Mouse (Mus musculus) cerebellum, postnatal 10 days (tissue): ENCODE results near the gene Mrpl48.

Source experiments
- DNase-seq, 2 experiments: peaks; one replicate each; pipeline ENCODE4 v3.0.0; 2021; ENCODE audit warnings: mixed read lengths in 2 of 2

Gene Mrpl48

DNA sequence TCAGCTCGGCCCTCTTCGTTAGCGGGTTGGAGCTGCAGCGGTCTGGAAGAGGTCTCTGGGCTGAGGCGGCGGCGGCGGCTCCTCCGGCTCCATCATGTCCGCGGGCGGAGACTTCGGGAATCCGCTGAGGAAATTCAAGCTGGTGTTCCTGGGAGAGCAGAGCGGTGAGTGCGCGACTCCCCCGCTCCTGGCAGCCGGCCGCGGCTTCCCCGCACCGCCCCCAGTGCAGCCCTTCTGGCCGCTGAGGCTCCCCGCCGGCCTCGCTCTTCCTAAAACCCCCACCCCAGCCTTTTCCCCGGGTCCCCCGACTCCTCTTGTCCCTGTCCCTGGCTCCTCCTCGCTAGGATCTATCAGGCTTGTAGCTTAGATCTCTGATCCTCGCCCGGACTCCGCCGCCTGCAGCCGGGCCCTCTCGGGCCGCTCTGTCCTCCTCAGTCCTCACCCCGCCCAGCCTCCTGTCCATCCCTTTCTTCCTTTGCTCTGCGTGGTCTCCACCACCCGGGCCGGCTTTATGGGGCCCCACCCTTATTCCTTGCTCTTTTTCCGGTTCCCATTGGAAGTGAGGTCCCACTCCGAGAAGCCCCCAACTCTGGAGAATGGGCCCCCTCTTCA, at the start of gene Mrpl48:
Gene Mrpl48 (minus strand): TSS at position 172 of the 612 bp plus-strand sequence.
- DNase-seq = peak; percentile 82 to 83

DNA sequence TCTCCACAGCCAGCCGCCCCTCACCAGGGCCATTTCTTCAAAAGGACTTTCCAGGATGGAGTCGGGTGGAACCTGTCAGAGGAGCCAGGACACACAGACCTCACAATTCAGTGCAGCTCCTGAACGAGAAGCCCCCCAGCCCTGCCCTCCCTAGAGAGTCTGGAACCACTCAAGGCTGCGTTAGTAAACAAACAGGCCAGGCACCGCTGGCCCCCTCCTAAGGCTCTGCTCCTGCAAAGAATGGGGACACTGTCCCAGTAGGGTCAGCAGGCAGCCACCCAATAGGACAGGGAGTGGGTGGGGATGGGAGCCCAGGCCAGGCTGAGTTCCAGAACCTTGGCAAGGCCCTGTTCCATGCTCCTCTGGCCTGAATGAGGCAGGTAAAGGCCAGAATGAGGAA, 48.6 kb upstream of the Mrpl48 start:
- DNase-seq = peak; percentile 31 to 55

DNA sequence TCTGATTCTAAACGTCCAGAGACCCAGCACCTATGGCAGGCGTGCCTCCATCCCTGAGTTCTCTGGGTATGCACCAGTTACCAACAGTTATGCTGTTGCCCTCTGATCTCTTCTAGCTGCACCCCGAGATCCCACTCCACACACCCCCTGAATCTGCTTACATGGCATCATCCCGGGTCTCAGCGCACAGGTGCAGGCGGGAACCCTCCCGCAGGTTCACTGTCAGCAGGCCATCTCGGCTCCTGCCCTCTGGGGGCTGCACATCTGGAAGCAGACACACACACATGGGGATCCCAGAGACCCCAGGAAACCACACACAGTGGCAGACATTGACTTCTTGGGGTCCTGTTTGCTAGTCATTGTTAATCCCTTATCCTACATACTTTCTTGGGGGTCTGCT, 46.3 kb upstream of the Mrpl48 start:
- no peak for DNase-seq

DNA sequence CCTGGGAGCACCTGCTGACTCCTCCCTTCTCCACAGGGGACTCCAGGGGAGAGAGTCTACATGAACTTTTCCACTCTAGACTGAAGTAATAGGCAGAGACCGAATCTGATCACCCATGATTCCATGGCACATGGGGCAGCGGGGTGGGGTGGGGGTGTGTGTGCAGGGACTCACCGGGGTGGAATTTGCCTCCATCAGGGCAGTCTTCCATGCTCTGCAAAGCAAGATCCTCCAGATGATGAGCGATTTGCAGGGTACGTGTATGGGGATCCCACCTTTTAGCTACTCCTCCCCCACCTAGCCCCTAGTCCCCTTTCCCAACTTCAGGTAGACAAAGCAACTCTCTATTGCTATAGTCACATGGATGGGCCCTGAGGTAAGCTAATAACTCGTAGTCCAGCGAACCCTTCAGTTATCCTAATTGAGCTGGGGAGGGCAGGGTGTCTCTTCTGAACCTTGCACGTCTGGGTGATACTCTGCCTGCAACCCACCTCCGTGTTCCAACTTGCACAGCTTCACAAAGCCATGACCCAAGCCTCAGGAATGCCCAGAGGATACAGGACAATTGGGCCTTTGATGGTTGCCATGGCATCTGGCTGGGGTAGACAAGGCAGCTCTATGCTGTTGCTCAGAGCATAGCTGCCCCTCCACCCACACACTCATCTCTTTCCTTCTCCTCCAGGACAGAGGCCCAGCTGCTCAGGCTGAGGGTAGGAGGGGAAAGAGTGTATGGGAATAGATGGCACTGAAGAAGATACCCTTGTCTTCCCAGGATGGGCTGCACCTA, 45.6 kb upstream of the Mrpl48 start:
- peak in 1 of 2 experiments; percentile 54 for DNase-seq

DNA sequence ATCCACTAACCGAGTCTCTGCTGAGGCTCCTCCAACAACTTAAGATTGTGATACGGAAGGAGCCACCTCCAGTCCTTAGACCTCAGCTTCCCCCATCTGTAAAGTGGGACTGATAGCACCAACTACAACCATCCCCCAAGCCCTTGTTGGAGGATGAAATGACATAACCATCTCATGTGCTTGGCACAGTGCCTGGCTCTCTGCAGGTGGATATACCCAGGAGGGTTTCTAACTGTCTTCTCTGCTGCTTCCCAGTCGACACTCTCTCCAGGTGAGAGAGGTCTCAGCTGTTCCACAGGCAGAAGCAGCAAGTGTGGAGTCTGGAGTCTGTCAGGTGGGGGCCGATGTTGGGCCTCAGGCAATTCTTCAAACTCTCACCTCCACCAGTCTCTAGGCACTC, 42.9 kb upstream of the Mrpl48 start:
- DNase-seq = no peak

DNA sequence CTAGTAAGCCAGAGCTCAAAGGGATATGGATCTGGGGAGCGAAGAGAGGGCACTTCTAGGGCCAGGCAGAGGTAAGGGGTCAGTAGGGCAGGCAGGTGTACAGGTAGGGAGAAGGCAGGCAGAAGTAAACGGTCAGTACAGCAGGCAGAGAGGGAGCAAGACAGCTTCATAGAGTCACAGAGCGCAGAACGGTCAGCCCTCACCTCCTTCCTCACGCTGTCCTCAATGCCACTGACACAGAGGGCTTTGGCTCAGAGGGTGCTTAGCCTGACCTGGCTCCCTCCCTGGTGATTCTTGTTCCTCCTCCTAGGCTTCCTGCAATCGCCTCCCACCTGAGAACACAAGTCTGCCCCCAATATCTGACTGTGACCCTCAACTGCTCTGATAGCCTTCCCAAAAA, 42.3 kb upstream of the Mrpl48 start:
- DNase-seq = no peak

DNA sequence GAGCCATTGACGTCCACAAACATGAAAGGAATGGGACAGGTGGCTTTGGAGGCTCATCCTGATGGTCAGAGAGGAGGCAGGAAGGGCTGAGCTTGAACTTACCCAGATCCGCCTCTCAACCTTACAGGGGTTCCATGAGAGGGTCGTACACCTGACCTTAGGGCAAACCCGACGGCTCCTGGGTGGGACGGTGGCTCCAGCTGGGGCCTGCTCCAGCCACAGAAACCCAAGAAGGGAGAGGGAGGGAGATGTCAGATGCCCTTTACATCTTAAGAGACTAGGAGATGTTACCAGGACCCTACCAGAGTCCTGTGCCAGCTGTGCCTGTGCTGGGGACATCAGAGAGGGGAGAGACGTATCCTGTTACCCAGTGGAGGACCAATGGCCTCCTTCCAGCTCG, 41.7 kb upstream of the Mrpl48 start:
- DNase-seq = no peak

DNA sequence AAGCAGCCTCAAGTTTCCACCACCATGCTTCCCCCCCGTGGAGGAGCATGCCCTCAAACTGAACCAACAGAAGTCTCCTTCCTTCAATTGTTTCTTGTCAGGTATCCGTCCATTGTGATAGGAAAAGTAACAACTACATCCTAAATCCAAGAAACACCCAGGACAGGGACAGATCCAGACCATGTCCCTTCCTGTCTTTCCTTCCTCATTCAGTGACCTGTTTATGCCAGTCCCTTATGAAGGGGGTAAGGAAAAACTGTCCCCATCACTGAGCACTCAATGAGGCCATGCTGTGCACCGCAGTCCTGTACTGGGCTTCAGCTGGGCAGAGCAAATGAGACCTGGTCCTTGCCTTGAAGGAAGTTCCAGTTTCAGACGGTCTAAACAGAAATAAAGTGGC, 41.0 kb upstream of the Mrpl48 start:
- no peak for DNase-seq

DNA sequence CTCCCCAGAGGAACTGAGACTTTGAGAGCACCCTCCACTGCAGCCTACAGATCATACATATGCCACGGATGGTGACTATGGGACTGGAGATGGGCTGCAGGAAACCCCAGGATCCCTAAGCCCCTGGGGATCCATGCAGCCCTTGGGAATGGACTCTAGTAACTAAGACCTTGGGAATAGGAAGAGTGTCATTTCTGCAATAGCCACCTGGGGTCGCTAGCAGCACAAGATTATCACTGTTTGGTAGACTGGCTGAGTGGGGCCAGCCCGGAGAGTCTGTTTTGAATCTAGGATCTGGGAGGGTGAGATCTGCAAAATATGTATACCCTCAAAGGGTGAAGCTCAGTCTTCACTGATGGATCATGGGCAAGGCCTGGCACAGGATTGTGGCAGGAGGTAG, 37.0 kb upstream of the Mrpl48 start:
- DNase-seq = peak; percentile 71 to 75

DNA sequence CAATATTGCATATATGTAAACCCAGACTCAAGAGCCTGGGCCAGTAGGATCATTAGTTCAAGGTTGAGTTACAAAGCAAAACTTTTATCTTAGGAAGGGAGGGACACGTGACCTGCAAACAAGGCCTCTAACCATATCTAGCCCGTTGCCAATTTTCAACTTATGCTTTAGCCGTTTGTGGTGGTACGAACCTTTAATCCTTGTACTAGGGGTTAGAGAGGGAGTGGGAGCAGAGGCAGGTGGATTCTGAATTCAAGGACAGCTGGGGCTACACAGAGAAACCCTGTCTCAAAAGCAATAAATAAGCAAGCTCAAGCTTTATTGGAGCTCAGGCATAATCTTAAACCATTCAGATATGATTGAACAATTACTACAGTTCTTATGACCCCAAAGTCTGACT, 34.3 kb upstream of the Mrpl48 start:
- no peak for DNase-seq

DNA sequence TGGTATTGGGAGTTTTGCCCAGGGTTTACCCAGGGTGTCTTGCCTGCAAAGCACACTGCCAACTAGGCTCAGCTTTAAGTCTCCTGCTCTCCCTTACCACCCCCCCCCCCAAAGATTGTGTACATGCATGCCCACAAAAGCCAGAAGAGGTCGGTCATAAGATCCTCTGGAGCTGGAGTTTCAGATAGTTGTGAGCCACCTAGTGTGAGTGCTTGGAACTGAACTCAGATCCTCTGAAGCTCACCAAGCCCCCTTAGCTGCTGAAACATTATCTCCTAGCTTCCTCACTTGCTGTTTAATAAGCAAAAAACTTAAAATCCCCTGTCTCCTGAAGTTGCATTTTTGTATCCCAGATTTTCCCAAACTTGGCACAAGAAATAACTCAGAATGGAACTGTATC, 29.6 kb upstream of the Mrpl48 start:
- peak; percentile 40 to 56 for DNase-seq

DNA sequence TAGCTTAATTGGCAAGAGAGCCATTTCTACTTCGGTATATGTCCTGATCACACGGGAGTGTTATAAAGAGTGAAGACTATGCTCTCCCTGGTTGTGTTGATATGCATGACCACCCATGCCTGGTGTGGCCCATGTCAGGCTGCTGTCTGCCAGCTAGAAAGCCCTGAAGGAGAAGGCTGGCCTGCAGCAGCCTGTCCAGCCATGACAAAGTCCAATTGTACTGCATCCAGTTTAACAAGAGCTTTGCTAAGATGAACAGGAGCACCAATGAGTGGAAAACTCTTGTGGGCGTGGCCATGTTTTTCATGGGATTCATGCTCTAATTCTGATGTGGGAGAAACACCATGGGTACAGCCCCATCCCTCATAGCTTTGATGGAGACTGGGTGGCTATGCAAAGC, 16.4 kb upstream of the Mrpl48 start:
- DNase-seq = peak in 1 of 2 experiments; percentile 15

DNA sequence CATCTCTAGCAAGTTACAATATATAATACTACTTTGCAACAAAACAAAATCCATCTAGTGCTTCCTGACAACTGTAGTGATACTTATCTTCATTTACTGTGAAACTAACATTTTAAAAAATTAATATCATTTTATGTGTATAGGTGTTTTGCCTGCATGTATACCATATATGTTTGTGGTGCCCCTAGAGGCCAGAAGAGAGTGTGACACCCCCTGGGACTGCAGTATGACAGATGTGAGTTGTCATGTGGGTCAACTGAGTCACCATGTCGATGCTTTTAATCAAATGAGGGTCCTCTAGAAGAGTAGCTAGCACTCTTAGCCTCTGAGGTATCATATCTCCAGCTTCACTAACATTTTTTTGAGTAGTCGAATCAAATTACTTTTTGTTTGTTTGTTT, 14.2 kb upstream of the Mrpl48 start:
- no peak for DNase-seq

DNA sequence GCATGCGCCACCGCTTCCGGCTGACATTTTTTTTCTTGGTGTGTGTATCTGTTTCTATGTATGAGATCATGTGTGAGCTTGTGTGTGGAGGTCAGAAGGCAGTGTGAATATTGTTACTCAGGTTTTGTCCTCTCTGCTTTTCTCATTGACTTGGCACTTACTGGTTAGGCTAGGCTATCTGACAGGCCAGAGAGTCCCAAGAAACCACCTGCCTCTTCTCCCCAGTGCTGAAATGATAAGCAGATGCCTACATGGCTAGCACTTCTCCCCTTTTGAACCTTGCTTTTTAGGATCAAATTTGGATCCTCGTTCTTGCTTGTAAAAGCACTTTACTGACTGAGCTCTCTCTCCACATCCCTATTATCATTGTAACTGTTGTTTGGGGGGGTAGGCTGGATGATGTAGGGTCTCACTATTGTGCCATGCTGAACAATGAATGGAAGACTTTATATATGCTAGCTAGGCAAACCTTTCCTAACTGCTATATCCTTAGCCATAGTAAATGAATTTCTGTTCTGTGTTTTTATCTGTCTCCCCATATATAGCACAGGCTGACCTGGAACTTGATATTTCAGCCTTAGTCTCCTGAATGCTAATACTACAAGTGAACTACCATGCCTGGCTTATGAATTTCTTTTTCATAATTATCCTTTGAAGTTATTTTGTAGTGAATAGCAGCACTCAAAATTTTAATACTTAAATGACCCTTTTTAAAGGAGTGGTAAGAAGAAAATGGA, 8.2 kb upstream of the Mrpl48 start:
- DNase-seq = no peak

DNA sequence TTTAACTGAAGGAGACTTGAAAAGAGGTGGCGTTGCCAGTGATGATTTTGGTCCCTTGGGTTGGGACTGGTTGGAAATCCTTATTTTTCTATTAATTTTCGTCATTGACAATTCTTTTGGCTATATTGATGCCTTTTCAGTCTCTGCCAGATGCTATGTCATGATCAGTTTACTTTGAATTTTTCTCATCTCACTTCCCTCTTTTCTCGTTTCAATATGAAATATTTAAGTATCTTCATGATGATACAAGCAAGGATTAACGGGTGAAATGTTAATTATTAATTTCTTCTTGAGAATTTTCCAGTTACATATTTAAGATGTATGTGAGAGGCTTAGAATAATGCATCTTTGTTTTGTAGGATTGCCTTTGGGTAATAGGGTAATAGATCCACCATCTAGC, 809 bp upstream of the Mrpl48 start:
- DNase-seq = no peak

DNA sequence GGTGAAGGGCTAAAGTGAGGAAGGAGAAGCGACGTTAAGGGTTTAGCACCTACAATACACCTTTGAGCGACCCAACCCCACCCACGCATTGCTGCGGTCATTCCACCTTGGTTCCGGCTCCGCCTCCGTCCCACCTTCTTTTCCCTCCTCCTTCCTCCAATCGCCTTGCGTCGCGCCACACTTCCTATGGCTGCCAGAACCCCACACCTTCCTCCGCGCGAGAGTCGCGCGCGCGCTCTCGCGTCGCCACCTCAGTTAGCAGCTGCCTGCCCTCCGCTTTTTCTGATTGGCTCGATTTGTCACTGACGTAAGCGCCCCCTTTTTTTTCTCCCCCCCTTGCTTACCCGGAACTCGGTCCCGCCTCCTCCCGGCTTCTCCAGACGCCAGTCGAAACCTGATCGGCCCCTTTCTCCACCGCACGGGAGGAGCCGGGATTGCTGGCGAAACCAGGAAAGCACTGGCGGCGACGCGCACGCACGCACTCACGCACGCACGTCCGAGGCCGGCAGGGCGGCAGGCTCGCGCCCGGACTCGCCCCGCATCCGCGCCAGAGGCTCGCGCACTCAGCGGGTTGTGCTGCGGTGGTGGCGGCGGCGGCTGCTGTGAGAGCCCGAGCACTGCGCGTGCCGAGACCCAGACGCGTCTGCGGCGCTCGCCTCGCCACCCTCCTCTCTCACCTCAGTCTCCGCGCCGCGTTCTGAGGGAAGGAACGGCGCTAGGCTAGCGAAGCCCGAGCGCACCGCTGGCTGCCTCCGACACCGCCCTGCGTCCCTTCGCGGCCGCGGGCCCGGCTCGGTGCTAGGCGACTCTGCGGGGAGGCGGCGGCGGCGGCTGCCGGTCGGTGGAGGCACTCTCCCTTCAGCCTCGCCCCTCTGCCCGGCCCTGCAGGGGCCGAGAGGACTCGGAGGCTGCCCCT, 629 bp downstream of the Mrpl48 start, which contains the start of gene Rab6a:
Gene Rab6a (plus strand): TSS at position 197 of the 916 bp plus-strand sequence.
- DNase-seq = peak; percentile 98 to 99

DNA sequence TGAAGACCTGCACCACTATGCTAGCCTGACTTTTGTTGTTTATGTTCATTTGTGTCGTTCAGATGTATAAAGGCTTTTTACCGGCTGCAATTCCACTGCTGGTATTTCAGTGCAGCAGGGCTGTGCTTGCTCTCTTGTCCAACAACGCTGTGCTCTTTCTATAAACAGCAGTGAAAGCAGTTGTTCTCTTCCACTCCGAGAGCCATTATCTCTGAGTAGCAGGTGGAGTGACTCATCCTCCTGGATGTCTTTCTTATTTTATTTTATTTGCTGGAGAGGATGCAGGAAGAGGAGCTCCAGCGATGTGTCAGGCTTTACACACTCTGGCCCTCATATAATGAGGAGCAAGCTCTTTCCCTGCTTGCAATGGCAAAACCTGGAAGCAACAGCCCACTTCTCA, 7.9 kb downstream of the Mrpl48 start:
- DNase-seq = no peak

DNA sequence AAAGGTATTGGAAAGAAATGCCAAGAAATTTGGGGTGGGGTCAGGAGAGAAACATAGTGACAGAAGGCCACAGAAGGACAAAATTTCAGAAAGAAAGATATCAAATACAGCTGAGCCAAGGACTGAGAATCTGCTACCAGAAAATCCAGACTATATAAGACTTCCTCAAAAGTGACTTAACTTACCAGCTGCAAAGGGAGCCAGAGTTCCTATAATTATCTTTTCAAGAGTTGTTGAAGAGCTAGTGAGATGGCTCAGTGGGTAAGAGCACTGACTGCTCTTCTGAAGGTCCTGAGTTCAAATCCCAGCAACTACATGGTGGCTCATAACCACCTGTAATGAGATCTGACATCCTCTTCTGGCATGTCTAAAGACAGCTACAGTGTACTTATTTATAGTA, 14.8 kb downstream of the Mrpl48 start:
- DNase-seq = no peak

DNA sequence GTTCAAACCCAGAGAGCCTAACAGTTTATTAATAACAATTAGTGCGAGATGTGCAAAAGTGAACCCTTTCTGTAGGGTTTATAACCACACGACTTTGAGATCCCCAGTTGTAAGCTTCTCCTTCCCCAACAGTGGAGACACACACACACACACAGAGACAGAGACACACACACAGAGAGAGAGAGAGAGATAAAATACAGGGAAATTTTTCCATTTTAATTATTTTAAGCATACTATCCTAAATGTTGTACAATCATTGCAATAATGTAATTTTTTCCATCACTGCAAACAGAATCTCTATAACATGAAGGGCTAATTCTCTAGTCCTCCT, 16.6 kb downstream of the Mrpl48 start:
- no peak for DNase-seq

DNA sequence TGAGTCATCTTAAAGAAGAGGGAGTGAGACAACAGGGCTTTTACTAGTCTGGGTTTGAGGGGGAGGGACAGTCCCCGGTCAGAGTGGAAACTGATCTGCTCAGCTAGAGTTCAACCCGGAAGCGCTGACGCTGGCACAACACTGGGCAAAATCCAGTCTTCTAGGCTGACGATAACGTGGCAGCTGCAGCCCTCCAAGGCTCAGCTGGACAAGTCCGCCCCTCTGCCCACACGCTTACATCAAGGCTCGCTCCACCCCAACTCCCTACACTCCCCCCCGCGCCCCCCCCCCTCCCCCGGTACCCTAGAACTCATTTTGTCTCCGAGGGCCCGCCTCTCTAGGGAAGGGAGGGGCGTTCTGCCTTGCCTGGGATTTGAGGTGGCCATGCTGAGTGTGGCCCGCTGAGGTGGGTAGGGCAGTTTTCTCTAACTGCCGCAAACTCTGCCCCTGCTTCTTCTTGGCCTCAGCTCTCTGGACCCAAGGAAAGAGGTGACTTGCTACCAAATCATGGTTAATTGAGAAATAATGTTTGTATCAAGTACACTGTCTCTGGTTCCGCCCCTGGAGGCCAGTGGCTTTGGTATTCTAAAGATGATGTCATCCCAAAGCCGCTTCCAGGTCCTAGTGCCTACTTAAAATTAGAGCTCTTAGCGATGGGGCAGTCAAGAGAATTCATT, 17.1 kb downstream of the Mrpl48 start:
- peak; percentile 77 to 79 for DNase-seq

DNA sequence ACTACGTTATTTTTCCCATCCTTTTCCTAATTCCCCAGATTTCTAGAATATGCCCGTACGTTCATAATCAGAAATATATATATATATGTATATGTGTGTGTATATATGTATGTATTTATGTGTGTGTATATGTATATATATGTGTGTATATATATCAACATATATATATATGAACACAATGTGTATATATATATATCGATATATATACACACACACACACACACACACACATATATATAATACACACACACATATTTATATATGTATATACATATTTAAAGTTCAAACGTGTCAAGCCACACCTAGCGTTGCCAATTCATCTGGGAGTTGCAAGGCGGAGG, 17.6 kb downstream of the Mrpl48 start:
- no peak for DNase-seq

DNA sequence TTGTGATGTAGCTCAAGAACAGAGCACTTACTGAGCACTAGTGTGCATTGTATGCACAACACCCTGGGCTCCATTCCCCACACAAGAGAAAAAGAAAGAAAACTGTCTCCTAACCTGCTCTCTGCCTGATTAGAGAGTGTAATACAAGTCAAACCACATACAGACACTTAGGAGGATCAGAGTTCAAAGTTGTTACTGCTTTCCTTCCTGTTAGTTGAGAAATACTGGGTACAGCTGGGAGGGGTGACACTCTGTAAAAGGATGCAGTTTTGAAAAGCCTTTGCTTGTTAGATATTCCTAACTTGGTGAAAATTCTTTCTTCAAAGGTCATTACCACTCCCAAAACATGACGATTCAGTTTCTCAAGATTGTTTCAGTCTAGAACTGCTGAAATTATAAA, 18.3 kb downstream of the Mrpl48 start:
- DNase-seq = no peak
